Mouse (Mus musculus) heart, embryonic 10.5 days (tissue): Measurements from ENCODE around the gene Dctn1. TPM values are rescaled to one million over a fixed set of nuclear protein-coding genes. Genes with fewer than 3 reads are reported as not detected.

Source experiments
- DNase-seq: peaks from one replicate; pipeline ENCODE4 v3.0.0-alpha.2; 2017; ENCODE audit warnings: low spot score
- H3K27ac ChIP-seq: fragments of 300-500 bp; sonication (generic); 2 replicates; pipeline ENCODE4 v1.5.1; 2016; ENCODE audit warnings: mild to moderate bottlenecking
- H3K27me3 ChIP-seq: fragments of 300-500 bp; sonication (generic); 2 replicates; pipeline ENCODE4 v1.6.1; 2016; ENCODE audit warnings: mild to moderate bottlenecking; ENCODE audit not compliant: poor library complexity, insufficient read depth, severe bottlenecking
- H3K36me3 ChIP-seq: fragments of 300-500 bp; sonication (generic); 2 replicates; pipeline ENCODE4 v1.6.1; 2016; ENCODE audit warnings: mild to moderate bottlenecking, moderate library complexity
- H3K4me1 ChIP-seq: fragments of 300-500 bp; sonication (generic); 2 replicates; pipeline ENCODE4 v1.6.1; 2016; ENCODE audit warnings: mild to moderate bottlenecking
- H3K4me3 ChIP-seq: fragments of 300-500 bp; sonication (generic); 2 replicates; pipeline ENCODE4 v1.5.1; 2016; ENCODE audit warnings: mild to moderate bottlenecking, moderate library complexity
- H3K9me3 ChIP-seq: fragments of 300-500 bp; sonication (generic); 2 replicates; pipeline ENCODE4 v1.6.1; 2016; ENCODE audit warnings: mild to moderate bottlenecking, moderate library complexity
- WGBS: fragments of 180-500 bp; shearing (Covaris S2); methylation state at CpG from one replicate; pipeline ENCODE4 v1.1.7; 2016; 5-methylcytosine and 5-hydroxymethylcytosine counted together
- polyA plus RNA-seq: library from polyadenylated mRNA; unstranded; fragments of >200 nt; fragmentation: Nextera tagmentation; extraction: Ambion mirVana; gene quantifications from 2 replicates; pipeline ENCODE4 v1.2.1, GENCODE M21; 2016

The Dctn1 gene
- 83.2 and 93.0 TPM in 2 replicates for polyA plus RNA-seq

- H3K27ac ChIP-seq, result peak within 1 kb of the TSS; percentile 99
- H3K9me3 ChIP-seq, result no peaks in the 10 kb centered on the region
- peak; percentile 96 for DNase-seq
- H3K36me3 ChIP-seq, result no peaks in the 10 kb centered on the region
- peaks cover 36% of the 10 kb centered on the region for H3K4me1 ChIP-seq
- peak within 1 kb of the TSS; percentile 95 for H3K4me3 ChIP-seq
- WGBS, result under 1% methylated on average over 57 of the region's 58 CpGs
- peaks cover 22% of the 10 kb centered on the region for H3K27me3 ChIP-seq
These were observed at the start of gene Dctn1 for GRCm38 (mm10) chr6:83165607-83166242. Dctn1 (plus strand) TSS chr6:83165920.

DNA sequence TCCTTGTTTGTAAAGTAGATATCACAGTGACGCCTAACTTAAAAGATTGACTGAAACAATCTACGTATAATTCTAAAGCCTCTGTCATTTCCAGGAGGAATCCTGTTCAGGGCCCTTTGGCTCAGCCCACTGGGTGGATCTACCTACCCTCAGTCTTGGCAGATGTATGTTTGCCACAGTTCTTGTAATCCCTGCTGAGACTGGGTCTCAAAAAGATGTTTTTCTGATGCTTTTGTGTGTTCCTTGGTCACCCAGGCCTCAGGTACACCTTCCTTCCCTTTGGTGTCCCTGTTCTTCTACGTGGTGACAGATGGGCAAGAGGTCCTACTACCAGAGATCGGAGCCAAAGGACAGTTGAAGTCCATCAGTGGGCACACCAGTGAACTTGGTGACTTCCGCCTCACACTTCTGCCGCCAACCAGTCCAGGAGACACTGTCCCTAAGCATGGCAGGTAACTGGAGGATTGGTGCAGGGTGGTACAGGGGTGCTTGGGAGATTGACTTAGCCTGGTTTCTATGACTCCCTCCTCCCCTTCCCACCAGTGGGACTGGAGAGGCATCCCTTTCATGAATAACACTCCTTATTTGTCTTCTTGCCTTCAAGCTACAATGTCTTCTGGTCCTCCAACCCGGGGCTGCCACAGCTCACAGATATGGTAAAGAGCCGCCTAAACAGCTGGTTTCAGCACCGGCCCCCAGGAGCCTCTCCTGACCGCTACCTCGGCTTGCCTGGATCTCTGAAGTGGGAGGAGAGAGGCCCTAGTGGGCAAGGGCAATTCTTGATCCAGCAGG is 49.2 kb upstream of the Dctn1 start:
- Histone ChIP-seq H3K27me3 (no peaks in the 10 kb centered on the region), H3K4me1 (peaks cover 43% of the 10 kb centered on the region), H3K27ac (peak overlapping the region; percentile 89), H3K4me3 (peak overlapping the region; percentile 92), H3K36me3 (peaks cover 30% of the 10 kb centered on the region), H3K9me3 (no peaks in the 10 kb centered on the region)
- no peak for DNase-seq
- 76% methylated on average over 11 of the region's 11 CpGs for WGBS

DNA sequence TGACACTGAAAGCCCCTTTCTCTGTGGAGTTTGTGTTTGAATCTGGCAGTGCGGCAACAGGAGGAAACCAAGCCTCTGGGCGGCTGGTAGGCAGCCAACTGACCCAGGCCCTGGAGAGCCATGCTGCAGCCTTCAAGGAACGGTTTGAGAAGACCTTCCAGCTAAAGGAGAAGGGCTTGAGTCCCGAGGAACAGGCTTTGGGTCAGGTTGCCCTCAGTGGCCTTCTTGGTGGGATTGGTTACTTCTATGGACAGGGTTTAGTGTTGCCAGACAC is 48.6 kb upstream of the Dctn1 start:
- no peak for DNase-seq
- Histone ChIP-seq H3K27me3 (no peaks in the 10 kb centered on the region), H3K4me1 (peaks cover 45% of the 10 kb centered on the region), H3K4me3 (0 out of 2 replicates have a peak overlapping the region, but pooled peaks have one; percentile 92), H3K36me3 (peaks cover 30% of the 10 kb centered on the region), H3K9me3 (no peaks in the 10 kb centered on the region), H3K27ac (no peak overlapping the region)
- WGBS, result 81% methylated on average over 4 of the region's 4 CpGs

GRCm38 (mm10) chr6:83117616-83118015 is 48.1 kb upstream of the Dctn1 start:
- 92% methylated on average over 13 of the region's 13 CpGs for WGBS
- H3K4me1 ChIP-seq, result peaks cover 50% of the 10 kb centered on the region
- DNase-seq, result no peak
- H3K4me3 ChIP-seq, result no peak overlapping the region
- H3K36me3 ChIP-seq, result peaks cover 30% of the 10 kb centered on the region
- H3K27me3 ChIP-seq, result no peaks in the 10 kb centered on the region
- no peaks in the 10 kb centered on the region for H3K9me3 ChIP-seq
- H3K27ac ChIP-seq, result no peak overlapping the region

DNA sequence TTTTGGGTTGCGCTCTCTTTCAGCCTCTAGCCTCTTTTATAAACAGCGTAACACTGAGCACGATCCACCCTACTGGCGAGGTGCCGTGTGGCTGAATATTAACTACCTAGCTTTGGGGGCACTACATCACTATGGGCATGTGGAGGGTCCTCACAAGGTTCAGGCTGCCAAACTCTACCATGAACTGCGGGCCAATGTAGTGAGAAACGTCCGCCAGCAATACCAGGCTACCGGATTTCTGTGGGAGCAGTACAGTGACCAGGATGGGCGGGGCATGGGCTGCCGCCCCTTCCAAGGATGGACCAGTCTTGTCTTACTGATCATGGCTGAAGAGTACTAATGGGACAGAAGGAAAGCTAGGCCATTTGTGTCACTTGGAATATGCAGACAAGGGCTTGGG is 47.4 kb upstream of the Dctn1 start:
- Histone ChIP-seq H3K4me3 (no peak overlapping the region), H3K9me3 (no peaks in the 10 kb centered on the region), H3K4me1 (peaks cover 56% of the 10 kb centered on the region), H3K36me3 (peaks cover 30% of the 10 kb centered on the region), H3K27ac (no peak overlapping the region), H3K27me3 (no peaks in the 10 kb centered on the region)
- 88% methylated on average over 11 of the region's 11 CpGs for WGBS
- no peak for DNase-seq

DNA sequence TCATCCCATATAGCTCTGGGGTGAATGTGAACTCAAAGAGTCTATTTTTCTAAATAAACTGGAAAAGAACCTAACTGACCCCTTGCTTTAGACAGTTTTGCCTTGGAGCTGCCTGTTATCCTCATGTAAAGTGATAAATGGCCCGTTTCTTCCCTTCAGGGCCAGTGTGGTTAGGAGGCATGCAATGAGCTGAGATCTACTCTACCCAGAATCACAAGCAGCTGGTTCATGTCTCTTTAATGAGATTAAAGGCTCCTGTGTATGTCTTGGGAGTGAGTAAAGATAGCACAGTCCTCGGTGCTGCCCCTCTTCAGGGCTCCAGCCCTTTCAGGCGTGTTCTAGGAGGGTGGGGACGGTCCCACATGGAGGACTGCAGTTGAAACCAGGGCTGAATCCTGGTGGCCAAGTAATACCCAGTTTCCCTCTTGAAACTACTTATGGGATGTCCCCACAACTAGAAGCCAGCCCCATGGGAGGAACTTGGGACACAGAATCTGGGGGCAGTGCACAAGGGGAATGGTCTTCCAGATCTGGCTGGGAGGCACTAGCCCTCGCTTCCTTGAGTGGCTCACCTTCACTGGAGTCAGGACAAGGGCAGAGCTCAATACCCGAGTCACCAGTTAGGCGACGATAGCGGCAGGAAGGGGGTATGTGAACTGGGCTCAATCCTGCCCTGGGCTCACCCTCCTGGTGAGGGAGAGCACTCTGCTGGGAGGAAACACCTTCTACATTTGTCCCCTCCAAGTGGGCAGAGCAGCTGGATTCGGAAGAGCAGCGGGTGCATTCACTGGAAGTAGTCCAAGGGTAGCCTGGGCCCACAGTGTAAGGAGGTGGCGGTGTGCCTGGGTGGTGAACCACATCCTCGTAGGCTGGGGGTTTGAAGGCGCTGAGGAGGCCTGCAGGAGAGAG is 46.6 kb upstream of the Dctn1 start:
- no peak for DNase-seq
- H3K9me3 ChIP-seq, result no peaks in the 10 kb centered on the region
- no peaks in the 10 kb centered on the region for H3K27me3 ChIP-seq
- peak overlapping the region; percentile 98; the same call in 1 of the 2 replicates for H3K27ac ChIP-seq
- 84% methylated on average over 14 of the region's 14 CpGs for WGBS
- peaks cover 62% of the 10 kb centered on the region for H3K4me1 ChIP-seq
- H3K4me3 ChIP-seq, result no peak overlapping the region
- peaks cover 30% of the 10 kb centered on the region for H3K36me3 ChIP-seq

- WGBS, result 81% methylated on average over 7 of the region's 7 CpGs
- Histone ChIP-seq H3K4me3 (peak overlapping the region; percentile 91; the same call in 1 of the 2 replicates), H3K27me3 (no peaks in the 10 kb centered on the region), H3K9me3 (no peaks in the 10 kb centered on the region), H3K36me3 (peaks cover 30% of the 10 kb centered on the region), H3K27ac (peak overlapping the region; percentile 98), H3K4me1 (peaks cover 63% of the 10 kb centered on the region)
- no peak for DNase-seq
These were observed 46.0 kb upstream of the Dctn1 start for GRCm38 (mm10) chr6:83119734-83120051.

DNA sequence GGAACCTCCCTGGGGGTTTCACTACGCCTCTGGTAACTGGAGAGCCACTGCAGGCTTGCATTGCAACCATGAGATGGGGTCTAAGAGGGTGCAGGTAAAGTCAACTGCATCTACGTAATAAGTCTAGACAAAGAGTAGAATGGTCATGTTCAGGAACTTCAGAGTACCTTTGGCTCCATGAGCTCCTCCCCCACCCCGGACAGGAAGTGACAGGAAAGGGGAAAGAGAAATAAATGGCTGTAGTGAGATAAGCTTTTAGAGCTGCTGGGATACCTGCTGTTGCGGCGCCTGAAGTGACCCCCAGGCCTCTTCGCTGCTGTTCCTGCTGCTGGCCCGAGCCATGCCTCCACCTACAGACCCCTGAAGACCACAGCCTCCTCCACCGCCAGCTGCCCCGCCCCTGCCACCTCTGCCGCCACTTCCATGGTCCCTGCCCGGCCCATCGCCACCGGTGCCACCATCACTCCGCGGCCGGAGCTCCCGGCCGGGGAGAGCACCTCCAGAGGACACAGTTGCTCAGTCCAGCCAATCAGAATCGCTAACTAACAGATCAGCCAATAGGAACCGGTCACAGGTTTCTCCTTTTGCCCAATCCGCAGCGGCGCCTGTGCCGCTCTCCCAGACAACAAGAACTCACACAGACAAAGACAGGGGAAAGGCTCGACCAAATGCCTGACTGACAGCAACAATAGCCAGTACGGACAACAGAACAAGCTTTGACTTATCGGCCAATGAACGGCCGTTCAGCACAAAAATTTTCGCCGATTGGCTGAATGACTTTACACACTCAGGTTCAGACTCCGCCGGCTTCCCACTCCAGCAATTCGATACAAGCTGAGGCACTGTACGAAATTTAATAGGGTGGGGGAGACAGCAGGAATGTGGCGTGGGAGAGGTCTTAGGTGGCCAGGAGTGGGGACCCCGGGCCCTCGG is 44.5 kb upstream of the Dctn1 start, which contains the start of gene Wbp1:
Gene Wbp1 (minus strand): TSS at position 630 of the 933 bp plus-strand sequence.
- peak within 1 kb of the TSS; percentile 91 for H3K4me3 ChIP-seq
- peak within 1 kb of the TSS; percentile 98 for H3K27ac ChIP-seq
- H3K4me1 ChIP-seq, result peaks cover 62% of the 10 kb centered on the region
- H3K27me3 ChIP-seq, result no peaks in the 10 kb centered on the region
- H3K9me3 ChIP-seq, result no peaks in the 10 kb centered on the region
- WGBS, result under 1% methylated on average over 38 of the region's 38 CpGs
- DNase-seq, result peak; percentile 100
- peaks cover 30% of the 10 kb centered on the region for H3K36me3 ChIP-seq

GRCm38 (mm10) chr6:83121863-83122710 is 43.6 kb upstream of the Dctn1 start:
- WGBS, result 1% methylated on average over 47 of the region's 52 CpGs
- DNase-seq, result no peak
- Histone ChIP-seq H3K36me3 (peaks cover 26% of the 10 kb centered on the region), H3K9me3 (no peaks in the 10 kb centered on the region), H3K27ac (peak overlapping the region; percentile 98), H3K4me1 (peaks cover 53% of the 10 kb centered on the region), H3K4me3 (peak overlapping the region; percentile 91), H3K27me3 (no peaks in the 10 kb centered on the region)

DNA sequence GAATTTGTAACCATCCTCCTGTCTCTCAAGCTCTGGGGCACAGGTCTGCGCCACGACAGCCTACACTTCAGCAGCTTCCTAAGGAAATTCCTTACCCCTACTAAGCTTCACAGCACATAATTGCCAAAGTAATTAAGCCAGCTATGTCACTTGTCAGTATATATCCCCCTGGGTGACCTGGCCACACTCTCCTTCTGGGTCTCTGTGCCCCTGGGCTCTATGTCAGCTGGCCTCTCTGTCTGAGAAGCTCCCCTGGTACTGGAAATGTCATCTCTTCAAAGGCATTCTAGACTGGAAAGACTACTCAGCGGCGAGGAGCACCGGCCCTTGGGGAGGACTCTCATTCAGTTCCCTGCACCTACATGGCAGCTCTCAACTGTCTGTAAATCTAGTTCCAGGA is 42.8 kb upstream of the Dctn1 start:
- DNase-seq, result no peak
- 88% methylated on average over 5 of the region's 5 CpGs for WGBS
- Histone ChIP-seq H3K4me1 (peaks cover 50% of the 10 kb centered on the region), H3K27me3 (no peaks in the 10 kb centered on the region), H3K27ac (no peak overlapping the region), H3K36me3 (peaks cover 18% of the 10 kb centered on the region), H3K9me3 (no peaks in the 10 kb centered on the region), H3K4me3 (peak overlapping the region; percentile 91; the same call in 1 of the 2 replicates)

DNA sequence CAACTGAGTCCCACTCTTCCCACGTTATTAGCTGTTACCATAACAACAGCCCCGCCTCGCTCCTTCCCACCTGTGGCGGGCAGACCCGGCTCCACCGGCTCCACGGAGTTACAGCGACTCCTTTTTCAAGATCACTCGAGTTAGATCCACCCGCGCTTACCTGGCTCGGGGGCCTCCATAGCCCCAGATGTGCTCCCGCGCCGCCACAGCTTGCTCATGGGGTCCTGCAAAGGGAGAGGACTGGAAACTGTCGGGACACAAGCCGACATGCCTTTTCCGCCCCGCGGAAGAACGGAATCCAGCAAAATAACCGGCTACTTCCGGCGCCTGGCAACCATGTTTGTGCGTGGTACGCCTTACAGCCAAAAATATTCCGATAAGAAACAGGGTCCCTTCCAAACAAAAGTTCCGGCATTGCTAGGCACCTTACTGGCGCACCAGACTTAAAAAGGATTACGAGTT is 40.8 kb upstream of the Dctn1 start:
- H3K9me3 ChIP-seq, result no peaks in the 10 kb centered on the region
- WGBS, result under 1% methylated on average over 30 of the region's 30 CpGs
- H3K36me3 ChIP-seq, result no peaks in the 10 kb centered on the region
- peak overlapping the region; percentile 78 for H3K4me3 ChIP-seq
- H3K4me1 ChIP-seq, result peaks cover 42% of the 10 kb centered on the region
- DNase-seq, result peak; percentile 95
- peak overlapping the region; percentile 90 for H3K27ac ChIP-seq
- H3K27me3 ChIP-seq, result no peaks in the 10 kb centered on the region
